Mouse (Mus musculus): ENCODE results near the gene Slc39a3.
"Not testable (repeated sequence)": the region's sequence is repeated elsewhere in the genome, so short reads cannot be mapped to it uniquely, and the experiment has no call there.

Slc39a3 gene

DNA sequence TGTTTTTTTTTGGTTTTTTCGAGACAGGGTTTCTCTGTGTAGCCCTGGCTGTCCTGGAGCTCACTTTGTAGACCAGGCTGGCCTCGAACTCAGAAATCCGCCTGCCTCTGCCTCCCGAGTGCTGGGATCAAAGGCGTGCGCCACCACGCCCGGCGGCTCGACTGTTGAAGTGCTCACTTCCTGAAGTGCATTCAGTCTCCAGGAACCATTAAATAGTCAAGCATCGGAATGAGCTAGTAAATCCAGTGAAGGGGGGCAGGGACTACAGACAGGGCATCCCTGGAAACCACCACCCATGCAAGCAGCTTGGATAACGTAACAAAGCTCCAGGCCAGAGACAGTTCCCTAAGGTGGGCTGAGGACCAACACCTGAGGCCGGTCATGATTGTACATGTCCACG is 8.0 kb upstream of the Slc39a3 start:
- DNase-seq: not testable (repeated sequence)

DNA sequence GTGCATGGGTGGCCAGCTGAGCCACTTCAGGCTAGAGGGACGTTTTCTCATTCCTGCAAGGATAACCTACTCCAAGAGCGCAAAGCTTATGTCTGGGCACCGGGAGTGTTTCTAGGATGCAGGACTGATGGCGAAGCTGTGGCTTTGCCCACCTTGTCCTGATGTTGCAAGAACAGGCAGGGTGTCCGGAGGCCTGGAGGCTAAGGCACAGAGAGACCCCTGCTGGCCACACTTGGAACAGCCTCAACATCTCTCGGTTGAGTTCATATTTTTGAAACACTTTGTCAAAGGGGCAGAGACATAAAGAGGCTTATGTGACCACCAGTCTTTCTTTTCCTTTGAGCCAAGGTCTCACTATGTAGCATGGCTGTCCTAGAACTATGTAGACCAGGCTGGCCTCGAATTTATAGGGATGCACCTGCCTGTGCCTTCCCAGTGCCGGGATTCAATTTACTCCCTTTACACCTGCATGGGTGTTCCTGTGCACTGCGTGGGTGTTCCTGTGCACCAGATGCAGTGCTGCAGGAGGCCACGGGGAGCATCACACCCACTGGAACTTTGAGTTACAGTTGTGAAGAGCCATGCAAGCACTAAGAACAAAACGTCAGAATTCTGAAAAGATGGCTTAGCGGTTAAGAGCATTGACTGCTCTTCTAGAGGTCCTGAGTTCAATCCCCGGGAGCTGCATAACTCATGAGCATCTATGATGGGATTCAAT is 4.4 kb upstream of the Slc39a3 start:
- DNase-seq: peak; percentile 77 to 85

DNA sequence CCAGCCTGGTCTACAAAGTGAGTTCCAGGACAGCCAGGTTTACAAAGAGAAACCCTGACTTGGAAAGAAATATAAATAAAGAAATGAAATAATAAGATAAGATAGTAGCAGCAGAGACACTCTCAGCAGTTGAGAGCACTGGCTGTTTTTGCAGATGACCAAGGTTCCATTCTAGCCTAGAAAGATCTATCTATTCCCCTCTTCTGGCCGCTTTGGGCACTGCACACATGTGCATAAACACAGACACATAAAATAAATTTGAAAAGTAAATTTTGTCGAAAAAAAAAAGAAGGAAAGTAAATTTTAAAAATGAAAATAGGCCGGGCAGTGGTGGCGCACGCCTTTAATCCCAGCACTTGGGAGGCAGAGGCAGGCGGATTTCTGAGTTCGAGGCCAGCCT is 975 bp downstream of the Slc39a3 start:
- no peak for DNase-seq

DNA sequence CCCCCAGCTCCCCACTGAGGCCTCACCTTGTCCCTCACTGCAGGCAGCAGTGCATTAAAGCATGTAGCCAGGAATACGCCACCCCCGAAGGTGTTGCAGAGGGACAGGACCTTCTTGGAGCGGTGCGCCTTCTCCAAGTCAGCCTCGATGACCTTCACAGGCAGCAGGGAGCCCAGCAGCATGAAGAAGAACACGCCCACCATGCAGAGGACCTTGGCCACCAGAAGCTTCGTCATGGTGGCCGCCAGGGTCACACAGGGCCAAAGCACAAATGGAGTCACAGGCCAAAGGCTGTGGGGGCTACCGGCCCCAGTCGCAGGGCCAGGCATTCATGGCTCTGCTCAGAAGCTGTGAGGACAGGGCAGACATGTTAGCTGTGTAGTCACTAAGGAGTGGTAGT is 3.6 kb downstream of the Slc39a3 start:
- DNase-seq: no peak

DNA sequence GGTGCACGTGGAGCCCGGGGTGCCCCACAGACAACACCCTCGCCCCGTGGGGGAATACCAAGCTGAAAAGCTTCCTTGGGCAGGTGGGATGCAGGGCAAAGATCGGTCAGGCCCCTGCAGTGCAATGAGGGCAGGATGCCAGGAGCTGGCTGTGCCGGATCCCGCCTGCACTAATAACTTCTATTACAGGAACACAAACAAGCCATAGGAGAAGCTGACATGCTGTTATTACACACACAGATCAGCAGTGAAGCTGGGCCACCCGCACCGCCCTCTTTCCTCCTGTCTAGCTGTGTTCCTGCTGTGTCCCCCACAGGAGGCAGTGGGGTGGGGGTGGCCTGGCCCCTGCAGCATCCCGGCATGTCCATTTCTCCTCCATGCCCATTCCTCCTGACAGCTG is 8.2 kb downstream of the Slc39a3 start:
- peak in 1 of 2 experiments; percentile 33 for DNase-seq

DNA sequence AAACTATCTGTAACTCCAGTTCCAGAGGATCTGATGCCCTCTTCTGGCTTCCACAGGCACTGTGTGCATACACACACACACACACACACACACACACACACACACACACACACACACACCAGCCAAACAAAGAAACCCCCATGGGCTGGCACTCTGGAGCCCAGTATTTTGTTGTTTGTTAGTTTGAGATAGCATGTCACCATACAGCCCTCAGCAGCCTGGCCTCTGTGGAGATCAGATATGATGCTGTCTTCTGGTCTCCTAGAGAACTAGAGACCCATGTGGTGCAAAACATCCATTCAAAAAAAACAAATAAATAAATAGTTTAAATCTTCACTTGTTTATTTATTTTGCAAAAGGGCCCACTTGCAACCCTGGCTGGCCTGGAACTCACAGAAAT is 9.0 kb downstream of the Slc39a3 start:
- no peak for DNase-seq

DNA sequence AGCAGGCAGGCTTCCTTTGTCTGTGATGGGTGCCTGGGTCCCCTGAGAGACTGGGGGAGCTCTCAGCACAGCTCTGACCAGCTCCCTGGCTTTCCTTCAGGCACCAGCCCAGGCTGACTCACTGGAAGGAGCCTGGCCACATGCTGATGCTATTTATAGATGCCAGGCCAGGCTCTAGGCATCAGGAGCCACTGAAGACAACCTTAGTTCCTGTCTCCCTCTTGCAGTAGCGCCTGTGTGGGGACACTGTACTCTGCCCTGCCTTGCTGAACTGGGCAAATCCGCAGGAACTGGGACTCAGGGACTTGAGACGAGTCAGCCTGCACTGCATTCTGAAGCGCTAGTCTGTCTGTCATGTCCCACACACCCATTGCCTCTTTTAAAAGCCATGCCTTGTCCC is 9.9 kb downstream of the Slc39a3 start:
- DNase-seq: peak; percentile 81 to 82

DNA sequence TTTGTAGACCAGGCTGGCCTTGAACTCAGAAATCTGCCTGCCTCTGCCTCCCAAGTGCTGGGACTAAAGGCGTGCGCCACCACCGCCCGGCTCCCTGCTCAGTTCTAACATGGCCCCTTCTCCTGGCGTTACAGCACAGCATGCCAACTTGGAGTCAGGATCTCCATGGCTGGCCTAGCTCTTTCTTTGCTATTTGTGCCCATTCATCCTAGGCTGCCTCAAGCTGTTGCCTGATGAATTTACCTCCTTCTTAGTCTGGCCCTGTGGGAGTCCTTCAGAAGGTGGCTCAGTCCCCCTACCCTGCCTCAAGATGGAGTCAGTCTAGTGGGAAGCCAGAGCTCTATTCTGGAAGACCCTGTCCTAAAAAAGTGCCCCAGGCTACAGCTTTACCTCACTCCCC is 10.4 kb downstream of the Slc39a3 start:
- no peak for DNase-seq

DNA sequence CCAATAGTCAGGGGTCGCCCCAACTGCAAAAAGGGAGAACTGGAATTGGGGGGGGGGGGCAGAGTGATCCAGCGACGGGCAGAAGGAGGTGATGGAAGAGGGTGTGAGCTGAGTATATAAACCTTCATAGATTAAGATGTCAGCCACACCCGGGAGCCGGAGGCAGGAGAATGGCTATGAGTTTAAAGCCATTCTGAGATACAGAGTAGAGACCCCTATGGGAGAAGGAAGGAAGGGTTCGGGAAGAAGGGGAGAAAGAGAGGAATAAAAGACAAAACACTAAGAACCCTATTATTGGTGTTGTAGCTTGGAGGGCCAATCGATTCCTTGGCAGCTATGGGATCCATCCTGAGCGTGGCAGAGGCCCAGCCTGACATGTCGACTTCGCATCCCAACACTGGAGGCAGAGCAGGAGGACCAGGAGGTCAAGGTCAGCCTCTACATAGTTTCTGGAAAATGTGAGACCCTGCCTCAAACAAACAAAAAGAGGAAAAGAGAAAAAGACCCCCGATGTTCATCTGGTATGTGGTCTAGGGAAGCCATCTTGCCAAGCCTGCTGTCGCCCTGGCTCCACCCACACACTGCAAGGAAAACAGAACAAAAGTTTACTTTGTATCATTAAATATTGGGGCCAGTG is 11.5 kb downstream of the Slc39a3 start, which contains the start of gene Diras1:
Gene Diras1, minus strand, starts transcription at position 24 of the 637 bp plus-strand sequence.
- no peak for DNase-seq

DNA sequence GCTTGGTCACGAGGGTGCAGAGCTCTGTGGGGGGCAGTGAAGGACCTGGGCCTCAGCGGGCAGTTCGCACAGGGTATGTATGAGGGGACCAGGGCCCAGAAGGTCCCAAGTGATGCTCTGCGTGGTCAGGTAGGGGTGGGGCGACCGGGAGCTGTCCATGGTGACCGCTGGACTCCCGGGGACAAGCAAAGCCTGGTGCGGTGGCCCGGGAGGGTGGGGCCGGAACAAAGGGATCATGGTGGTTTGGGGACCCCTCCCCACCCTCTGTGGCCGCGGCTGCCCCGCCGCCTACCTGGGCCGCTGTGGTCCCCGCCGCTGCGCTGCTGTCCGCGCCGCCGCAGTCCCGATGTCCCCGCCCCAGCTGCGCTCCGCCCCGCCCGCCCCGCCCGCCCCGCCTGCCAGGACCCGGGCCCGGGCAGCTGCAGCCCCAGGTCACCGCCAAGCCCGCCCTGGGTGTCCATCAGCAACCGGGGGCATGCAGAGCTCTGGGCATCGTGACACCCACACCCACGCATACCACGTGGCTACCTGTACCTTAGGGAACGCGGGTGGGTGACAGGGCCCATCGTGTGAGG is 12.1 kb downstream of the Slc39a3 start:
- DNase-seq: peak; percentile 51 to 52

DNA sequence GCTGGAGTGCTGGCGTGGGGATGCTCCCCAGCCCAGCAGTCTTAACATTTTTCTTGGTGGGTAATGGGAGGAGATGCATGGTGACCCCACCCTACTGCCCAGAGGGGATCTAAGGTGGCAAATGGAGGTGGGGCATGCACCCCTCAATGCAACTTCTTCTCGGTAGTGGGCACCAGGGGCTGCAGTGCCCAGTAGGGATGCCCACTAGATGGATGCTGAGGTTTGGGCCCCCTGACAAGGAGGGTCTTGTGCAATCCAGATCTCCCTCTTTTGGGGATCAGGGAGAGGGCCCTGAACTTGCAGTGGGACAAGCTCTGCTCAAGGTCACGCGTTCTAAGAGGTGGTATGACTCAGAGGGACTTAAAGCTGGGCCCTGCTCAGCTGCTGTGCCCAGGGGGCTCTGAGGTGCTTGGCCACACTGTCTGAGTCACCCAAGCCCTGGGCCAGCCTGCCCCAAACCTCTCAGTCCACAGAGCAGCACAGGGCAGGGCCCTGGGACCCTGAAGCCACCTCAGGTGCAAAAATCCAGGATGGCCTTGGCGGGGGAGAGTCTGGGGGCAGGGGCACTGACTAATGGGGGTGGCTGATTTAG is 12.8 kb downstream of the Slc39a3 start:
- DNase-seq: no peak

DNA sequence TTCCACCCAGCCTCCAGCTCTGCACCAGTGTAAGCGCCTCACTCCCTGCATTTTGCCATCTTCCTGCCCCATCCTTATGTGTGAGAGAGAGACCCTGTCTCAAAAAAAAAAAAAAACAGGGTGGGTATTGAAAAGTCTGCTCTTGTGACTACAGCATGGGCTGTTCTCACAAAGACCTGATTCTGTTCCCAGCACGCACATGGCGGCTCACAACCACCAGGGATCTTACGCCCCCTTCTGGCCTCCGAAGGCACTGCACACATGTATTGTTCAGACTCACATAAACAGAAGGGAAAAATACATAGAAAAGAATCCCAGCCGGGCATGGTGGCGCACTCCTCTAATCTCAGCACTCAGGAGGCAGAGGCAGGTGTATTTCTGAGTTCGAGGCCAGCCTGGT is 14.5 kb downstream of the Slc39a3 start:
- peak; percentile 25 to 49 for DNase-seq

DNA sequence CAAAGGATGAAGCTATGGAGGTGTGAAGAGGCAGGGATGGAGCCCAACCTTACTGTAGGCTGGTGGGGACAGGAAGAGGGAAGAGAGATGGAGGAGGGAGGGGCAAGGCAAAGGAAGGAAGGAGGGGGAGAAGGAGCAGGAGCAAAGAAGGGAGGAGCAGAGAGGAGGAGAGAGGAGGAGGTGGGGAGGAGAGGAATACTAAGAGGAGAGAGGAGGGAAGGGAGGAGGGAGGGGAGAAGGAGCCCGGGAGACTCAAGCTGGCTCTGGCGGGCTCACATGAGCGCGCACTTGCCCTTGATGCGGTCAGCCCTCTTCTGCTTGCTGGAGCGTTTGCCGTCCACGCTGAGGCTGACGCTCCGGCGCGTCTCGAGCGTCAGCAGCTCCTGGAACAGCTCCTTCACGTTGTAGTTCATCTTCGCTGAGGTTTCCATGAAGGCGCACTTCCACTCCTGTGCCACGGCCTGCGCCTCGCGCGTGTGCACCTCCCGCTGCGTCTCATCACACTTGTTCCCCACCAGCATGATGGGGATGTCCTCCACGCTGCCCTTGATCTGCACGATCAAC is 15.6 kb downstream of the Slc39a3 start:
- DNase-seq: peak in 1 of 2 experiments; percentile 32

DNA sequence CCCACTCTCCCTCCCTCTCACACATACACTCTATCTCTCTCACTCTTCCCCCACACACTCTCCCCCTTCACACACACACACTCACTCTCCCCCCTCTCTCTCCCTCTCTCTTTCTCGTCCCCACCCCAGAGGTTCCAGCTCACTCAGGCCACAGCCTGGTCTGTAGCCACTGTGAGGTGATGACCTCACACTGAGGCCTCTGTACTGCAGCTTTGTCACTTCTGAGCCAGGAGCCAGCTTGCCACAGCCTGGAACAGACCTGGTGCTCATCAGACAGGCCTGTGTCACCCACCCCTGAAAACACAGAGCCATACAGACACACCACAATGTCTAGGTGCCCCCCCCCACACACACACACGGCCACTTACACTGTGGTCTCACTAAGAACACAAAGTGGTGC is 17.0 kb downstream of the Slc39a3 start:
- DNase-seq: peak in 1 of 2 experiments; percentile 10

DNA sequence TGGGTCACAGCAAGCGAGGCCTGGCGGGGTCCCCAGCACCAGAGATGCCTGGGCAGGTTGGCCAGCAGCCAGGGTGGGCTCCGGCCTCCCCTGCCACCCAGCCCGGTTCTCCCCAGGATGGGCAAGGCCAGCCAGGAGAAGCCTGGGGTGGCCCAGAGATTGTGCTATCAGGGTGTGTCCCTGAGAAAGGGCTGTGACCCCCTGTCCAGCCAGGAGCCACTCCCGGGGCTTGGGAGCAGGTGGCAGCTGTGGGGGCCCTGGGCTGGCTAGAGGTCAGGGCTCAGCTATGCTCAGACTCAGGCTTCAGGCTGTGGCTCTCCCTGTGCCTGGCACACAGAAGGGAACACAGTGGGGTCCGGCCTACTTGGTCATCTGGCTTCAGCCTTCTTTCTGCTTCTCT is 17.5 kb downstream of the Slc39a3 start:
- DNase-seq: peak in 1 of 2 experiments; percentile 19

DNA sequence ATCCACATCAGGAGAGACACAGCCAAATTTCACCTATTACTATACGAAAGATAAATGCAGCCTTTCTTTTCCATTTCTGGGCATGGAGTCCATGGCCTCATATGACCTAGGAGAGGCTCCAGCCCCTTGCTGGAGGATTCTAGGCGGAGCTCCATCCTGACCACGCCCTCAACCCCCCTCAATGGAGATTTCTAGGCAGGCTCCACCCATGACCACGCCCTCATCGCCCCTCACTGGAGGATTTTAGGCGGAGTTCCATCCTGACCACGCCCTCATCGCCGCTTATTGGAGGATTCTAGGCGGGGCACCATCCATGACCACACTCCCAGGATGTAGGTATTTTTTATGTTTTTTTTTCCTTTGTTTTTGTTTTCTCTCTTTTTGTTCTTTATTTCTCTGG is 18.9 kb downstream of the Slc39a3 start:
- DNase-seq: peak; percentile 33 to 47

DNA sequence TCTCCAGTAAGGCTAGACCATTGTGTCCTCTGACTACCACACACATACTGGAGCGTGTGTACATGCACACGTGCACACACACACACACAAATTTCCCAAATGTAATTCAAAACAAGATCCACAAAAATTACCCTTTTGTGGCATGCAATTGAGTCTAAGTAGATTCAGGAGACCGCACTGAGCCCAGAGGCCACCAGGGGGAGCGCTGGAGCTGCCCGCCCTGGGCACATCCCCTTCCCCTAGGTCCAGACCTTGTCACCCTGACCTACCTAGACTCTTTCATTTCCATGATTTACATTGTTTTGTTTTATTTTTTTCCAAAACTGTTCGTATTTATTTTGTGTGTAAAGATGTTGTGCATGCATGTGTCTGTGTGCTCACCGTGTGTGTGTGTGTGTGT is 20.6 kb downstream of the Slc39a3 start:
- peak in 1 of 2 experiments; percentile 83 for DNase-seq

DNA sequence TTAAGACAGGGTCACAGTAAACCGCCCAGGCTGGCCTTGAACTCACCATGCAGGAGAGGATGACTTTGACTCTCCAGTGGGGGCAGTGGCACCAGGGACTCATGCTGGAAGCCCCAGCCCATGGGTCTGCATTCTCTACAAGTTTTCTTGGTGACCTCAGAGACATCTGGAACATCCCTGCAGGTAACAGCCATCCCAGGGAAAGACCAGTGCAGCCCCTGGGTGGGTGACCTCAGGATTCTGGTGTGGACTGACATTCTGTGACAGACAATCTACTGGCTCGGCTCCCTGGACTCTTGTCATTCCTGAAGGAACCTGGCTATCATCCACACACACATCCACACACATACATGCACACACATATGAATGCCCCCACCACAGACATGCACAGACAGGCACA is 21.6 kb downstream of the Slc39a3 start:
- no peak for DNase-seq

DNA sequence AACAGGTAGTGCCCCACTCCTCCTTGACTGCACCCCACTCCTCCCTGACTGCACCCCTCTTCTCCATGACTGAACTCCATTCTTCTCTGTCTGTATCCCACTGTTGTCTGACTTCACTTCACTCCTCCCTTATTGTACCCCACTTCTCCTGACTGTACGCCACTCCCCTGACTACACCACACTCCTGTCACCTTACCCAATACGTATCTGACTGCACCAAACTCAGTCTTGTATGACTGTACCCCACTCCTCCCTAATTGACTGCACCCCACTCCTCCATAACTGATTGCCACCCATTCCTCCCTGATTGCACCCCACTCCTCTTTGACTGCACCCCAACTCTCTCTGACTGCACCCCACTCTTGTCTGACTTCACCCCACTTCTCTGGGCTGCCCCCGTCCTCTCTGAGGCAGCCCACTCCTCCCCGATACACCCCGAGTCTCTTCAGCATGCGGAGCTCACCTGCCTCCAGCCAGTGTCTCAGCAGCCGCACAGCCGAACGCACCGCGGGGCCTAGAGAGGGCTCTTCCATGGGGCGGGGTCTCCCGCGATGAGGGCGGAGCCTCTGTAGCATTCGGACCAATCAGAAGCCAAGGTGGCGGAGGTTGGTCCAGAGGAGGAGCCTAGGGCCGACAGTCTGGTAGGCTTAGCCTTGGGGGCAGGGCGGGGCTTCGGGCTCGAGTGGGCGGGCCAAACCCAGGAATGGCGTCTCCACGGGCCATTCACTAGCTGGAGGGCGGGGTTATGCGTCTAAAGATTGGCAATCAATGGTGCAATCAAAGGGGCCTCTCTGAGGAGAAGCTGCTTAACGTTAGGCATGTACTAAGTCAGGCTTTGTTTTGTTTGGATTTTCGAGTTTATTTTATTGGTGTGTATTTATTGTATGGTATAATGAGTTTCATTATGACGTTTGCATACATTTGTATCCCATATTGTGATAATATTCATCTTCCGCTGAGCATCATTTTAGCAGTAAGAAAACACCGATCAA is 22.5 kb downstream of the Slc39a3 start, which contains the start of gene Gng7:
Gene Gng7, minus strand, starts transcription at position 553 of the 992 bp plus-strand sequence.
- peak; percentile 96 to 98 for DNase-seq

DNA sequence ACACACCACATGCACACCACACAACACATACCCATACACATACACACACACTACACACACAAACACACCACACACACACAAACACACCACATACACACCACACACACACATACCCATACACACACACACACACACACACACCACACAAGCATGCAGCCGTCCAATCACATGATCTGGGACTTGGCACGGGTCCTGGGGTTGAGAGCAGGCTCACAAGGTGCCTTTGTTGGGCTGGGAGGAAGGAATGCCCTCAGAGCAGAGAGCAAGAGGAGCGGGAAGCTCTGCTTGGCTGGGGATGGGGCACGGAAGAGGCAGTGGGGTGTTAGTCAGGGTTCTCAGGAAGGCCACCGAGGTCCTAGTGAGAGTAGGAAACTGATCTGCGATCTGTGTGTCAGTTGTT is 26.4 kb downstream of the Slc39a3 start:
- DNase-seq: no peak

DNA sequence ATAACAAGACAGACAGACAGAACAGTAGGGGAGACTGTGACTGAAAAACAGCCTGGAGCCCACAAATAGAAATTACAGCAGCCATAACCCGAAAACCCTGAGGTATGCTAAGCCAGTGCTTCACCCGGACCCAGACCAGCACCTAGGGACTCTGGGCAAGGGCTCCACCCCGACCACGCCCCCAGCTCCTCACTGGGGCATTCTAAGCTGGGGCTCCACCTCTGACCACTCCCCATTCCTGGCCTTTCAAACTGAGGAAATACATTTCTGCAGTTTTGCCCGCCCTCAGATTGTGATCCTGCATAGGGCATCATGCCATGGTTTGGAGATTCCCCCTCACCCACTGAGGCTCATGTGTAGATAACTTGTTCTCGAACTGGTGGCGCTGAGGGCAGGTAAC is 30.0 kb downstream of the Slc39a3 start:
- DNase-seq: no peak

Measured in cerebellum, postnatal 36 days (tissue).